Mouse (Mus musculus): ENCODE results near the gene Mien1.

DNA sequence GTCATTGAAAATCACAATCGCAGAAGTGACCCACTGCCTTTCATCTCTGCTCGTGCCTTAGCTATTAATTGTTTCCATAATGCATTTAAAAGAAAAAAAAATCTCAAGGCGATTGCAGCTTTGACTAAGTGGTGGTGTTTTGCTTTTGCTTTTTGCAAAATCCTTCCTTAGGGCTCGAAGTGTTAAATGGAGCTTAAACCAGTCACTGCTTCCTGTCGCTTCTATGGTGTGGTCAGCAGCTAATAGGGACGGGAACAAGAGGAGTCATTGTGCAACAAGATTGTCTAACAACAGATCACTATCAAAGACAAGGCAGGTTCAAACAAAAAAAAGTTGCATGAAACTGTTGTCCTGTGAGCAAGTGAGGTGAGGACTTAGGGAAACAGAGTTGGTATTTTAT lies 42.4 kb upstream of the Mien1 start:
- TF ChIP-seq CTCF (IDR thresholded peaks at IDR 0.05; ENCODE audit: low read depth) (no peak), EP300 (IDR thresholded peaks at IDR 0.05; ENCODE audit: low read depth) (no peak)

Data from liver, postnatal 0 days (tissue).